Mouse (Mus musculus): ENCODE measurements at regions not wholly inside any gene's neighbourhood (a gene's known extent, or its start where the extent isn't known, plus 50 kb on each side); places are given as distances from the start of the nearest gene placed in this dataset.

- TF ChIP-seq GATA1 (IDR thresholded peaks at IDR 0.05; ENCODE audit: borderline replicate concordance, low read length), result no peak
- no peak for TF ChIP-seq FLI1 (IDR thresholded peaks at IDR 0.05; ENCODE audit: low read length)
Measured at GRCm38 (mm10) chr11:40561983-40562382, 133.0 kb downstream of the Mat2b start.

Data from megakaryocyte, embryonic 14.5 days (primary cell).